11 mouse cellular contexts compared by ENCODE assay signal in the genomic region with DNA sequence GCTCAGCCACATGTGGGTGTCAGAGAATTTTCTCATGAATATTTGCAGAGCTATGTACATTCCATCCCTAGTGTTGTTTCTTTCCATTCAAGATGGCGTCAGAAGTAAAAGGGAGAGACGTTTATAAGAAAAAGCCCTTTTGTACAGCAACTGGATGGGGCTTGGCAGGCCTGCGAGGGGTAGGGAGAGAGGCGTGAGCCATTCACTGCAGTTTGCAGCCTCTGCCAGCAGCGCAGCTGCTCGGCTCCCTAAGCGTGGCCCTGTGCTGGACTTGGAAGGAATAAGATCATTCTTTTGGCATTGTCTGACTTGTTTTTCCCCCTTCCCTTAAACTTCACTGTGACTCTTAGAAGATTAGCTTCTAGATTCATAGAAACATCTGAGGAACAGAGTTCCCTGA. TPM values are rescaled to one million over a fixed set of nuclear protein-coding genes. Genes with fewer than 3 reads are reported as not detected.
A peak's percentile ranks its signal among the peaks of the same experiment; 100 is the strongest.
DNase-seq lines count a peak whose midpoint lies in the region; ATAC-seq and TF ChIP-seq lines count a peak whose summit lies in the region.
"Had no signal": no experiment of that assay in that cellular context is flagged by ENCODE, and none has a peak within 500 bp of the region (broad histone marks: within the 10 kb centered on the region; RNA-seq: fewer than 3 reads in every experiment).

No protein-coding gene starts in this region.

- H3K27ac ChIP-seq in intestine, embryonic 16.5 days (ENCODE audit: low read length): peak overlapping the region; percentile 51; the same call in 1 of the 2 replicates
- H3K27ac ChIP-seq in intestine, postnatal 0 days (ENCODE audit: low read depth, low read length): no peak overlapping the region; the same call in 1 of the 2 replicates
- H3K27ac ChIP-seq in lung, postnatal 0 days (ENCODE audit: low read length): peak overlapping the region; percentile 57
- H3K27ac ChIP-seq in midbrain, embryonic 11.5 days (ENCODE audit: low read depth, low read length): no peak overlapping the region
- H3K27ac ChIP-seq: liver, embryonic 15.5 days had no signal

- TF ChIP-seq EP300 in lung, postnatal 0 days (IDR thresholded peaks at IDR 0.05): no peak

- no peaks in the 10 kb centered on the region for H3K9me3 ChIP-seq in intestine, embryonic 16.5 days (ENCODE audit: control insufficient read depth, low read length)
- no peaks in the 10 kb centered on the region for H3K9me3 ChIP-seq in intestine, postnatal 0 days (ENCODE audit: control insufficient read depth)
- H3K9me3 ChIP-seq in lung, postnatal 0 days (ENCODE audit: low read length): no peaks in the 10 kb centered on the region
- H3K9me3 ChIP-seq in midbrain, embryonic 11.5 days (ENCODE audit: control insufficient read depth, low read length): no peaks in the 10 kb centered on the region
- H3K9me3 ChIP-seq: liver, embryonic 15.5 days had no signal

- H3K9ac ChIP-seq in intestine, embryonic 16.5 days (ENCODE audit: low read depth, low read length): no peak overlapping the region
- no peak overlapping the region for H3K9ac ChIP-seq in intestine, postnatal 0 days (ENCODE audit: low read depth, low read length)
- no peak overlapping the region for H3K9ac ChIP-seq in lung, postnatal 0 days (replicated peaks; ENCODE audit: low read depth)
- H3K9ac ChIP-seq in midbrain, embryonic 11.5 days (ENCODE audit: low read length): no peak overlapping the region
- H3K9ac ChIP-seq: liver, embryonic 15.5 days had no signal

- H3K36me3 ChIP-seq in intestine, embryonic 16.5 days (ENCODE audit: control insufficient read depth, insufficient read depth, low read length): no peaks in the 10 kb centered on the region
- no peaks in the 10 kb centered on the region for H3K36me3 ChIP-seq in intestine, postnatal 0 days (ENCODE audit: control insufficient read depth, insufficient read depth)
- no peaks in the 10 kb centered on the region for H3K36me3 ChIP-seq in lung, postnatal 0 days (ENCODE audit: insufficient read depth, low read length)
- H3K36me3 ChIP-seq in midbrain, embryonic 11.5 days (ENCODE audit: control insufficient read depth, insufficient read depth, low read length): no peaks in the 10 kb centered on the region
- H3K36me3 ChIP-seq: liver, embryonic 15.5 days had no signal

- 67% methylated on average over 7 of the region's 7 CpGs for WGBS in intestine, embryonic 16.5 days
- WGBS in intestine, postnatal 0 days: 58% methylated on average over 7 of the region's 7 CpGs
- 54% methylated on average over 7 of the region's 7 CpGs for WGBS in lung, postnatal 0 days
- 74% methylated on average over 7 of the region's 7 CpGs for WGBS in midbrain, embryonic 11.5 days

- 0 out of 2 replicates have a peak, but pooled peaks have one; percentile 48 for ATAC-seq in intestine, embryonic 16.5 days
- ATAC-seq in intestine, postnatal 0 days: no peak
- ATAC-seq in lung, postnatal 0 days: peak; percentile 95
- no peak for ATAC-seq in midbrain, embryonic 11.5 days (ENCODE audit: low FRiP score)

- no peak overlapping the region for H3K4me2 ChIP-seq in intestine, embryonic 16.5 days (ENCODE audit: low read depth, low read length)
- H3K4me2 ChIP-seq in intestine, postnatal 0 days (replicated peaks; ENCODE audit: low read depth): no peak overlapping the region
- H3K4me2 ChIP-seq in lung, postnatal 0 days (replicated peaks; ENCODE audit: low read depth, low read length): no peak overlapping the region
- no peak overlapping the region for H3K4me2 ChIP-seq in midbrain, embryonic 11.5 days
- H3K4me2 ChIP-seq: liver, embryonic 15.5 days had no signal

- DNase-seq in brain, adult 2 months (ENCODE audit: low read depth, low spot score): peak; percentile 66
- peak; percentile 80 for DNase-seq in gastrocnemius, postnatal 25 days
- peak; percentile 92 for DNase-seq in lung, postnatal 0 days (ENCODE audit: low spot score)
- no peak for DNase-seq in thymus, postnatal 0 days (ENCODE audit: low spot score)
- DNase-seq in adrenal gland, adult (ENCODE audit: inconsistent age in 2 of 2, low spot score in 1 of 2): no peak
- DNase-seq in midbrain, embryonic 11.5 days (ENCODE audit: low spot score, missing footprints): no peak
- DNase-seq: cerebellum, adult 11-12 months; retina, postnatal 1 day had no signal

- no peaks in the 10 kb centered on the region for H3K4me1 ChIP-seq in intestine, embryonic 16.5 days (ENCODE audit: control insufficient read depth, insufficient read depth, low read length)
- no peaks in the 10 kb centered on the region for H3K4me1 ChIP-seq in intestine, postnatal 0 days (replicated peaks; ENCODE audit: control insufficient read depth, insufficient read depth, low read length)
- peaks cover 8% of the 10 kb centered on the region; the same call in 1 of the 2 replicates for H3K4me1 ChIP-seq in lung, postnatal 0 days (ENCODE audit: insufficient read depth, low read depth, low read length)
- H3K4me1 ChIP-seq in midbrain, embryonic 11.5 days (ENCODE audit: control insufficient read depth, insufficient read depth, low read length): no peaks in the 10 kb centered on the region

- H3K4me3 ChIP-seq in intestine, embryonic 16.5 days (ENCODE audit: low read length): no peak overlapping the region
- H3K4me3 ChIP-seq in intestine, postnatal 0 days (ENCODE audit: low read depth, low read length): no peak overlapping the region
- no peak overlapping the region for H3K4me3 ChIP-seq in lung, postnatal 0 days (ENCODE audit: low read depth, low read length)
- H3K4me3 ChIP-seq in midbrain, embryonic 11.5 days (ENCODE audit: low read depth, low read length): no peak overlapping the region
- H3K4me3 ChIP-seq: liver, embryonic 15.5 days had no signal

- TF ChIP-seq CTCF in intestine, postnatal 0 days (IDR thresholded peaks at IDR 0.05; ENCODE audit: low read depth): no peak
- no peak for TF ChIP-seq CTCF in lung, postnatal 0 days (IDR thresholded peaks at IDR 0.05)

- H3K27me3 ChIP-seq in intestine, embryonic 16.5 days (replicated peaks; ENCODE audit: control insufficient read depth, insufficient read depth, low read length): no peaks in the 10 kb centered on the region
- H3K27me3 ChIP-seq in intestine, postnatal 0 days (replicated peaks; ENCODE audit: control insufficient read depth, insufficient read depth, low read length): no peaks in the 10 kb centered on the region
- H3K27me3 ChIP-seq in lung, postnatal 0 days (replicated peaks; ENCODE audit: insufficient read depth, low read length): no peaks in the 10 kb centered on the region
- no peaks in the 10 kb centered on the region for H3K27me3 ChIP-seq in midbrain, embryonic 11.5 days (ENCODE audit: control insufficient read depth, insufficient read depth, low read length)
- H3K27me3 ChIP-seq: liver, embryonic 15.5 days had no signal

RNA-seq across cellular contexts. Expression of gene Stard9, which starts 14.9 kb away (rescaled TPM):
- 2.5 and 3.3 TPM in 2 replicates for polyA plus RNA-seq in intestine, embryonic 16.5 days (2015; fragmentation: Nextera tagmentation; extraction: Ambion mirVana)
- 1.6 and 2.4 TPM in 2 replicates for polyA plus RNA-seq in intestine, postnatal 0 days (2015; fragmentation: Nextera tagmentation; extraction: Ambion mirVana)
- total RNA-seq in gastrocnemius, postnatal 25 days (2021): 1 to 10 TPM; 3.8 to 4.9 TPM
- polyA plus RNA-seq in lung, postnatal 0 days (2015; fragmentation: Nextera tagmentation; extraction: Ambion mirVana): 15.4 and 17.8 TPM in 2 replicates
- 1.5 and 2.3 TPM in 2 replicates for polyA plus RNA-seq in thymus, postnatal 0 days (2015; fragmentation: Nextera tagmentation; extraction: Ambion mirVana)
- polyA plus RNA-seq in midbrain, embryonic 11.5 days (2014; fragmentation: Nextera tagmentation; extraction: Ambion mirVana): 3.2 and 3.8 TPM in 2 replicates

RNA-seq across cellular contexts. Expression of gene Lrrc57, which starts 34.5 kb away (rescaled TPM):
- polyA plus RNA-seq in intestine, embryonic 16.5 days (2015; fragmentation: Nextera tagmentation; extraction: Ambion mirVana): 19.5 and 22.4 TPM in 2 replicates
- 23.6 and 24.7 TPM in 2 replicates for polyA plus RNA-seq in intestine, postnatal 0 days (2015; fragmentation: Nextera tagmentation; extraction: Ambion mirVana)
- total RNA-seq in gastrocnemius, postnatal 25 days (2021): 10 to 100 TPM; 10.7 to 11.3 TPM
- 24.7 and 28.2 TPM in 2 replicates for polyA plus RNA-seq in lung, postnatal 0 days (2015; fragmentation: Nextera tagmentation; extraction: Ambion mirVana)
- polyA plus RNA-seq in thymus, postnatal 0 days (2015; fragmentation: Nextera tagmentation; extraction: Ambion mirVana): 22.0 and 25.2 TPM in 2 replicates
- polyA plus RNA-seq in midbrain, embryonic 11.5 days (2014; fragmentation: Nextera tagmentation; extraction: Ambion mirVana): 31.8 and 35.9 TPM in 2 replicates

RNA-seq across cellular contexts. Expression of gene Haus2, which starts 34.7 kb away (rescaled TPM):
- polyA plus RNA-seq in intestine, embryonic 16.5 days (2015; fragmentation: Nextera tagmentation; extraction: Ambion mirVana): 16.9 and 20.6 TPM in 2 replicates
- polyA plus RNA-seq in intestine, postnatal 0 days (2015; fragmentation: Nextera tagmentation; extraction: Ambion mirVana): 11.1 and 11.6 TPM in 2 replicates
- total RNA-seq in gastrocnemius, postnatal 25 days (2021): 1 to 10 TPM; 6.4 to 6.5 TPM
- polyA plus RNA-seq in lung, postnatal 0 days (2015; fragmentation: Nextera tagmentation; extraction: Ambion mirVana): 13.2 and 14.2 TPM in 2 replicates
- 20.5 and 25.8 TPM in 2 replicates for polyA plus RNA-seq in thymus, postnatal 0 days (2015; fragmentation: Nextera tagmentation; extraction: Ambion mirVana)
- polyA plus RNA-seq in midbrain, embryonic 11.5 days (2014; fragmentation: Nextera tagmentation; extraction: Ambion mirVana): 39.3 and 42.5 TPM in 2 replicates

Comparison
In these comparisons a context has a peak if more than half of its experiments do, and no peak if none do; other contexts are left out.
1. ATAC-seq: peak in intestine, embryonic 16.5 days (single experiment) and lung, postnatal 0 days (single experiment); none in intestine, postnatal 0 days (single experiment) and midbrain, embryonic 11.5 days (single experiment).
2. H3K27ac ChIP-seq: peak in intestine, embryonic 16.5 days (single experiment) and lung, postnatal 0 days (single experiment); none in intestine, postnatal 0 days (single experiment) and midbrain, embryonic 11.5 days (single experiment).
3. DNase-seq: peak in brain, adult 2 months (single experiment), gastrocnemius, postnatal 25 days (single experiment) and lung, postnatal 0 days (single experiment); none in thymus, postnatal 0 days (single experiment), adrenal gland, adult (0 of 2) and midbrain, embryonic 11.5 days (single experiment).